Mouse (Mus musculus) 416B (cell line): Measurements from ENCODE around the gene Ube4a.
A peak's percentile ranks its signal among the peaks of the same experiment; 100 is the strongest.

Experiments
- DNase-seq: peaks from one replicate; pipeline ENCODE4 v3.0.0; 2011; ENCODE audit warnings: low read depth

Gene Ube4a

DNA sequence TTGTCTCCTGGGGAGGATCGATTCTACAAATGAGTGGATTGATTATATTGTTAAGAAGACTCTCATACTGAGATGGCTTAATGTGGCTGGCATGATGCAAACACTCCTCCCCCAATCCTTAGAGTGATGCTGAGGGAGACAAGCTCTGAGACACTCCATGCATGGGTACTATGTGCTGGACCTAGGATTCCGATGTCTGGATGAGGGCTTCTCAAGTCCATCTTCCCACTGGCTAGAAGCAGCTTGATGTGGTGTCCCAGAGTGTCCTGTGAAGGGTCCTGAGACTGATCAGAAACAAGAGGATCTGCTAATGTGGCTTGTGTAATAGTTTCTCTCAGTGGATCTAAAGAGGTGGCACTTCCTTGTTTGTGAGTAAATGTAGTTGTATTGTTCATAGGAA is 15.7 kb upstream of the Ube4a start:
- no peak for DNase-seq

DNA sequence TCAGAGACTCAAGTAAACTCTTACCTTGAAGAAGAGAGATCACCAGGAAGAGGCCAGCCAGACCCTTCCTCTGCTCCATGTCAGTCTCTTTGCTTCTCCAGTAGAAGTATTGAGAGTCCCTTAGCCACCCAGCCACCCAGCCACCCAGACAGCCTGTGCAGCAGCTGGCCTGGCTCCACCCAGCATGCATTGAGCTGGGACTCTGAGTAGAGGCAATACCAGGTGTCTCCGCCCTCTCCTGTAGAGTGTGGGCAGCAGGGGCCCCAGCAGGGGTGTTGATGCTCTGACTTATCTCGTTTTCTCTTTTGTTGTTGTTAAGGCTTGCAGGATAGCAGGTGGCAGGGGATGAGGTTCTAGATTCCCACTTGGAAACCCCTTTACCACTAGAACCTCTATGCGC is 14.8 kb upstream of the Ube4a start, which contains the start of gene Cd3g:
Gene Cd3g (minus strand): TSS at position 190 of the 400 bp plus-strand sequence.
- no peak for DNase-seq

DNA sequence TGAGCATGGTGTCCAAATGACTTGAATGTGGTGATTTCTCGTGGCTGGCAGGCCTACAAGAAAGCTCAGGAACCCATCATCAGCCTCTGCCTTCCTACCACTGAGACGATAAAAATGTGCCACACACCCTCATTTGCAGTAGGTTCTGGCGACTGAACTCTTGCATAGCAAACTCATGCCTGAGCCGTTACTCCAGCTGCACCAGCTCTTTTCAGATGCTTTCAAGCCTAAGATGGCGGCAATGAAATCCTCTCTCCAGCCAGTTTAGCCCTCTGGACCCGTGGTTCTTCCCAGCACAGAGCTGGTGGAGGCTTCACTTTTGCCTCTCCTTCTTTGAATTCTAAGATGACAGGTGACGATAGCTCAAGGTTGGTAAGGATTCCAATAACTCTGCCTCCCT is 14.4 kb upstream of the Ube4a start:
- no peak for DNase-seq

- no peak for DNase-seq
Measured at GRCm38 (mm10) chr9:44977813-44978212, 12.4 kb upstream of the Ube4a start.

- peak; percentile 41 for DNase-seq
Measured at GRCm38 (mm10) chr9:44969450-44969849, 4.0 kb upstream of the Ube4a start.

GRCm38 (mm10) chr9:44967763-44968162 is 2.4 kb upstream of the Ube4a start:
- peak; percentile 17 for DNase-seq

DNA sequence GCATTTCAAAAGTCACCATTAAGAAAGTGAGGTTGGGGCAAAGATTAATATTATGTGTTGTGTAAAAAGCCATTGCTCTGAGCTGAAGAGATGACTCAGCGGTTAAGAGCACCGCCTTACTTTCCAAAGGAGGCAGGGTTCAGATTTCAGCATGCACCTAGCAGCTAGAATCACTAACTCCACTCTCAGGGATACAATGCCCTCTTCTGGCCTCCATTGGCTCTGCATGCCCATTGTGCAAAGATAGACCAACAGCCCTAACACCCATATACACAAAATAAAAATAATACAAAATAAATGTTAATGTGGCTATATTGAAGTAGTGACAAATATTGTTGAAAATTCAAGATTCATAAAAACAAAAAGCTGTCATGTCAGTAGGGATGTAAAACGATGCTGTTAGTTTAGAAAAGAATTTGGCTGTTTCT is 1.4 kb upstream of the Ube4a start:
- DNase-seq = peak; percentile 95

- no peak for DNase-seq
Measured at GRCm38 (mm10) chr9:44965833-44966466, 550 bp upstream of the Ube4a start.

DNA sequence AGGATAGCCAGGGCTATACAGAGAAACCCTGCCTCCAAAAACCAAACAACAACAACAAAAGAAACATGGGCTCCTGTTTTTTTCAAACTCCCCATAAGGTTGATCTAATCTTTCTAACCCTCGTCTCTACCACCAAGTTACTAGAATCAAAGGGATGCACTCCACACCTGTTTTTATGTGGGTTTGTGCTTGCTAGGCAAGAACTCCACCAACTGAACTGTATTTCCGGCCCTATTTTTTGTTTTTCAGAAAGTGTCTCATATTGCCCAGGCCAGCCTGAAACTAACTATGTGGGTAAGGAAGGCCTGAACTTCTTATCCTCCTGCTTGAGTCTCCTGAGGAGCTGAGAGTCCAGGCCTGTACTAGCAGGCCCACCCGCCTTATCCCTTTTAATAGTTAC is 11.0 kb downstream of the Ube4a start:
- DNase-seq = no peak

DNA sequence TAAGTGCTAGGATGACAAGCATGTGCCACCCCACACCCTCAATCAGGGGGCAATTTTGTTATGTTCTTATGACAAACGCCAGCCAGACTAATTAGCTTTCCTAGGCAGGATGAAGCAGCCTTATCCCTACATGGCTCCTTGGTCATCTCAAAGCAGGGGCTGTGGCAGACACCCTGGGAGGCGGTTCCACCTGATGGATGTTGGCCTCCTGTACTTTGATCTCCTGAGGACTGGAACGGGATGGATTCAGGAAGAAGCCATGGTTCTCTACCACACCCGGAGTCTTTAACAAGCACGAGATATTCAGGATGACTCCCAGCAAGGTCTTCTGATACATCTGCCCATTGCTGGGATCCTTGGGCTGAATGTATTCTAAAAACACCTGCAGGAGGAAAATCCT is 17.6 kb downstream of the Ube4a start:
- no peak for DNase-seq

DNA sequence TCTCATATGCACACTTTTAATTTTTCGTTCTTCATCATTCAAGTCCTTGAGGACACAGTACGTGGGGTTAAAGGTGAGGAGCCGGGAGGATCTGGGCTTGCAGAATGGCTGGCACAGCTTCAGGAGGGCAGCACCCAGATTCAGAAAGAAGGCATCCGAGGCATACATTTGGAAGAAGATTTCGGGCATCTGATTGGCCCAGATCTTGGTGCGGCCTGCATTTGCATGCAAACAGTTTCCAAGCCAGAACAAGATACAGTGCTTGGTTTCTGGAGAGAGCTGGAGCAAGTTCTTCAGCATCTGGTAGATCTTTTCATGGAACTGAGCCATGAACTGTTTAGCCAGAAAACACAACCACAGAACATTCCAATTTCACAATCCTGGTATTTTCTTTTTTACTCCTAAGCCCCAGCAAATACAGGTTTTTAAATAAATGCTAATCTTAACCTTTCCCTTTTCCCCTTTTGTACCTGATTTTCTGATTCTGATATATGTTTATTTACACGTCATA is 19.2 kb downstream of the Ube4a start:
- no peak for DNase-seq

- no peak for DNase-seq
Measured at GRCm38 (mm10) chr9:44942421-44942820, 23.0 kb downstream of the Ube4a start.

GRCm38 (mm10) chr9:44941756-44942155 is 23.6 kb downstream of the Ube4a start:
- DNase-seq = no peak

DNA sequence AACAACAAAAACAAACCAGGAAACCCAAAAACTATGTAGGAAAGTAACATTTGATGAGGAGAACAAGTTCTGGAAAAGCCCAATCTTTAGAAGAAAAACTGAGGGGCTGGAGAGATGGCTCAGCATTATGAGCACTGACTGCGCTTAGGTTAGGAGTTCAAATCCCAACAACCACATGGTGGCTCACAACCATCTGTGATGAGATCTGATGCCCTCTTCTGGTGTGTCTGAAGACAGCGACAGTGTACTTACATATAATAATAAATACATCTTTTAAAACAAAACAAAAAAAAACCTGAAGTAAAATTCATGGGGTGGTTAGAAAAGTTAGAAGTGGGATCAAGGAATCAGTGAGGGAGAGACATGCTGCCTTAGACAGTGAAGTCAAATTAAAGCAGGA is 43.9 kb downstream of the Ube4a start:
- no peak for DNase-seq

DNA sequence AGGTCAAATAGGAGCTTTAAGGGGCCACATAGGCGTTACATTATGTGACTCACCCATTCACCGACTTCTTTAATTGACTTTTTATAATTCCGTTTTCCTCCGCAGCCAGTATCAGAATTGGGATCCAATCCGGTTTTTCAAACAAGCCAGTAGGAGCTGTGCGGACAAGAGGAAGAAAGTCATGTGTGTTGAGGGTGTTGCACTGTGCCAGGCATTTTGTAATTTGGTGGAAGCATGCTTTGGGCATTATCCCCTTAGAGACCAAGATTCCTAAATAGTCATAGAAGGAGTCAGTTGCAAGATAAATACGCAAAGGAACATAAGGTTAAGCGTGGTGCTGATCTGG is 44.3 kb downstream of the Ube4a start:
- DNase-seq = no peak

DNA sequence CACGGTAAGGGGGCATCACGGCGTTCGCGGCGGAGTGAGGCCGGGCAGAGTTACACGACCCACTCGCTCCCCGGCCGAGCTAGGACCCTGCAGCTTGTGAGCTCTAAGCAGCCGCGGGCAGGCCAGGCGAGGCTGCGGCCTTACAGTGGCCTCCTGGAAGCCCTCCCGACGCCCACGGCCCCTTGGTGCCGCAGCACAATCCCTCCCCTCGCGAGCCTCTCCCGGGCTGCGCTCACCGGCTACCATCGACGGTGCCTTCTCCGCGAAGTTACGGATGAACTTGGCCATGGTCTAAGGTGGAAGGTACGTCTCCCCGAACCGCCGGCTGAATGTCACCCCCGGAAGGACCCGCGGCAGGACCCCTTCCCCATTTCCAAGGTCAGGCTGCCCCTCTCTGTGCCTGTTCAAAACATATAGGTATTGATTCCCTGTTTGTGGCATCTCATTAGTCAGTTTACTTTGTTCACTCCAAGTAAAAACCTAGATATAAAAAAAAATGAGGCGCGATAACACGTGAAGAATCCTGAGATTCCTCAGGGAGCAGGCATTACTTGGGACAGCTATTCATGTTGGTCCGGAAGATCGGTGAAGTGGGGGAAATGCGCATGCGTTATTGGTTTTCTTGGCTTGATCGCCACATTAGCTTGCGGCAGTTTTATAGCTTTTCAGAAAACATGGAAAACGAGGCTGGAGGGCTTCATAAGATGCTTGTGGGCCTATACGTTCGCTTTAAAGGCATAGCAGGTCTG is 44.9 kb downstream of the Ube4a start, which contains the start of gene Atp5l:
Gene Atp5l (minus strand): TSS at position 369 of the 749 bp plus-strand sequence.
- peak; percentile 99 for DNase-seq

- peak; percentile 60 for DNase-seq
Measured at GRCm38 (mm10) chr9:44919606-44920005, 45.8 kb downstream of the Ube4a start.

DNA sequence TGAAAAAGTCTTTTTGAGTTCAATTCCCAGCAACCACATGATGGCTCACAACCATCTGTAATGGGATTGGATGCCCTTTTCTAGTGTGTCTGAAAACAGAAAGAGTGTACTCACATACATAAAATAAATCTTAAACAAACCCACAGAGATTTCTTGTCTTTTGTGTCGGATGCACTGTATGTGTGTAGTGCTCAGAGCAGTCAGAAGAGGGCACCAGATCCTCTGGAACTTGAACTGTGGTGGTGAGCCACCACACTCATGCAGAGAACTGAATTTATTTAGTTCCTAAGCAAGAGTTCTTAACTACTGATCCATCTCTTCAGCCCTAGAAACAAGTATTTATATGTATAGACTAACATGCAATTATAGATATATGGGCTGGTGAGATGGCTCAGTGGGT is 49.2 kb downstream of the Ube4a start:
- peak; percentile 76 for DNase-seq

GRCm38 (mm10) chr9:44914706-44915105 is 50.7 kb downstream of the Ube4a start:
- DNase-seq = peak; percentile 30

DNA sequence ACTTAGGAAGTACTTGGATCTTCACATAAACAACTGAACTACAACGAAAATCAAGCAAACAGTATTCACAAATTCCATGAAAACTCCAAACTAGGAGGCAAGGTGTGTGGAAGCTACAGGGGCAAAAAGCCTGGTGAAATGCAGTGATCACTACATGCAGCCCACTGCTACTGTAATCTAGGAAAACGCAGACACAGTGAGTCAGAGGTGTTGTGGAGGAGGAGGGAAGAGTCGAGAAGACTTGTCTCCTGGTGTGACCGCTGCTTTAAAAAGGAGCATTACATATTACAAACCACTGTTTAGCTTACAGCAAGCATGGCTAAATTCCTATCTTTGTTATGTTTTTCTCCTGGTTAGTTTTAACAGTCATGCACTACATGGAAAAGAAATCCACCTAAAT is 54.0 kb downstream of the Ube4a start:
- DNase-seq = no peak

DNA sequence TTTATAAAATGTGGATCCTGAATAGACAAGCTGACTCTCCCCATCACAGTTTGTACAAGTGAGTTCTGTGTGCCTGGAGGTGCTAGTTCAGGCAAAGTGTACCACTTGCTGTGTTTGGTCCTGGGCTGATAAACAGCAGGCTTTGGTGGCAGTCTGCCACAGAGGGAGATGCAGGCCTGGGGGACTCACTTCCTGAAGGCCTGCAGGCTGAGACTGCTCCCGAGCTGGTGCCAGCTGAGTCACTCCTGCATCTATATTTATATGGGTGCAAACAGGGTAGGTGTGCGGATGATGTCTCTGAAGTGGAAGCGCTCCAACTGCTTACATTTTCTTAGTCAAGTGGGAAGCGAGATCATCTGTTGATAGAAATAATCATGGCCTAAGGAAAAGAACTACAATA is 59.8 kb downstream of the Ube4a start:
- peak; percentile 81 for DNase-seq

DNA sequence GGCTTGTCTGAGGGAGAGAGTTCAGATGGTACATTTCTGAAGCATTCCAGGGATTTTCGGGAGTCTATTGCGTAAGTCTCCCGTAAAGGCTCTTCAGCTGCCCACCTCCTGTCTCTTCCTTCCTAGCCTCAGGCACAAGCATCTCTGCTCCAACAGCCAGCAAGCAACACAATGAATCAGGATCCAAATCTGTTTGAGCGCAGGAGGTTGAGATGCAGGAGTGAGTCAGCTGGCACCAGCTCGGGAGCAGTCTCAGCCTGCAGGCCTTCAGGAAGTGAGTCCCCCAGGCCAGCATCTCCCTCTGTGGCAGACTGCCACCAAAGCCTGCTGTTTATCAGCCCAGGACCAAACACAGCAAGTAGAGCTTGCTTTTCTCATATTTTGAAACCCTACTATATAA is 60.4 kb downstream of the Ube4a start:
- DNase-seq = peak; percentile 84

GRCm38 (mm10) chr9:44903856-44904255 is 61.5 kb downstream of the Ube4a start:
- no peak for DNase-seq

DNA sequence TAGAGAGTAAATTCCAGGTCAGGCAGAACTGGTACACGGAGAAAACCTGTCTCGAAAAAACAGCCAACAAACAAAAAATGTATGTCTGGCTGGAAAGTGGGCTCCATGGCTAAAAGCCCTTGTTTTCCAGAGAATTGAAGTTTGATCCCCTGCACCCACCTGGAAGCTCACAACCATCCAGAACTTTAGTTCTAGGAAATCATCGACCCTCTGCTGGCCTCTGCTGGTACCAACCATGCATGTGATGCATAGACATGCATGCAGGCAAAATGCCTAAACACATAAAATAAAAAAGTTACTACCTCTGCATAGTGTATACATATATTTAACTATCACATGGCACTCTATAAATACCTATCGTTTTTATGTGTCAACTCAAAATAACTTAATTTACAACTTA is 65.0 kb downstream of the Ube4a start:
- DNase-seq = no peak
